Mouse (Mus musculus) liver, embryonic 12.5 days (tissue): Measurements from ENCODE around the gene Mast1. TPM values are rescaled to one million over a fixed set of nuclear protein-coding genes. Genes with fewer than 3 reads are reported as not detected.

Source experiments
- ATAC-seq: fragments of 200-750 bp; cut with Nextera tagmentation; 2 replicates; pipeline ENCODE4 v1.8.0; 2017; ENCODE audit warnings: moderate number of reproducible peaks, mild to moderate bottlenecking, moderate library complexity
- H3K27ac ChIP-seq: fragments of 300-500 bp; sonication (generic); 2 replicates; pipeline ENCODE4 v1.5.1; 2016; ENCODE audit warnings: mild to moderate bottlenecking
- H3K27me3 ChIP-seq: fragments of 300-500 bp; sonication (generic); replicated peaks from 2 replicates; pipeline ENCODE4 v1.6.1; 2016; ENCODE audit warnings: mild to moderate bottlenecking, moderate library complexity
- H3K36me3 ChIP-seq: fragments of 300-500 bp; sonication (generic); 2 replicates; pipeline ENCODE4 v1.6.1; 2016; ENCODE audit warnings: mild to moderate bottlenecking, moderate library complexity
- H3K4me1 ChIP-seq: fragments of 300-500 bp; sonication (generic); 2 replicates; pipeline ENCODE4 v1.6.1; 2016
- H3K4me2 ChIP-seq: fragments of 300-500 bp; sonication (generic); 2 replicates; pipeline ENCODE4 v1.6.1; 2016; ENCODE audit warnings: mild to moderate bottlenecking, moderate library complexity
- H3K4me3 ChIP-seq: fragments of 300-500 bp; sonication (generic); 2 replicates; pipeline ENCODE4 v1.5.1; 2016; ENCODE audit warnings: mild to moderate bottlenecking, moderate library complexity
- H3K9ac ChIP-seq: fragments of 300-500 bp; sonication (generic); 2 replicates; pipeline ENCODE4 v1.6.1; 2016; ENCODE audit warnings: mild to moderate bottlenecking, moderate library complexity
- H3K9me3 ChIP-seq: fragments of 300-500 bp; sonication (generic); replicated peaks from 2 replicates; pipeline ENCODE4 v1.6.1; 2016; ENCODE audit warnings: mild to moderate bottlenecking, moderate library complexity
- WGBS: fragments of 180-500 bp; shearing (Covaris S2); methylation state at CpG from one replicate; pipeline ENCODE4 v1.1.7; 2016; ENCODE audit not compliant: insufficient replicate concordance; 5-methylcytosine and 5-hydroxymethylcytosine counted together
- polyA plus RNA-seq: library from polyadenylated mRNA; unstranded; fragments of >200 nt; fragmentation: Nextera tagmentation; extraction: Ambion mirVana; gene quantifications from 2 replicates; pipeline ENCODE4 v1.2.1, GENCODE M21; 2016

Gene Mast1
- polyA plus RNA-seq, 1 experiment from 2014 or later: 0.18 TPM

- Histone ChIP-seq H3K9ac (peak overlapping the region; percentile 100), H3K4me3 (peak overlapping the region; percentile 97), H3K36me3 (peaks cover 46% of the 10 kb centered on the region), H3K27me3 (no peaks in the 10 kb centered on the region), H3K9me3 (no peaks in the 10 kb centered on the region), H3K4me1 (peaks cover 76% of the 10 kb centered on the region), H3K4me2 (peak overlapping the region; percentile 96), H3K27ac (peak overlapping the region; percentile 99)
- under 1% methylated on average over 67 of the region's 68 CpGs for WGBS
- ATAC-seq: peak; percentile 73
These were observed 34.1 kb downstream of the Mast1 start for GRCm38 (mm10) chr8:84902920-84903661.

GRCm38 (mm10) chr8:84902367-84902919 is 34.7 kb downstream of the Mast1 start:
- ATAC-seq: no peak
- 3% methylated on average over 24 of the region's 24 CpGs for WGBS
- peaks cover 76% of the 10 kb centered on the region for H3K4me1 ChIP-seq

GRCm38 (mm10) chr8:84901752-84902151 is 35.4 kb downstream of the Mast1 start, which contains the start of gene Klf1:
Gene Klf1, plus strand, starts transcription at chr8:84901928.
- peak within 1 kb of the TSS; percentile 97 for H3K4me3 ChIP-seq
- H3K4me1 ChIP-seq: peaks cover 71% of the 10 kb centered on the region
- peak within 1 kb of the TSS; percentile 100 for H3K9ac ChIP-seq
- H3K4me2 ChIP-seq: peak within 1 kb of the TSS; percentile 96
- H3K9me3 ChIP-seq: no peaks in the 10 kb centered on the region
- peak within 1 kb of the TSS; percentile 99 for H3K27ac ChIP-seq
- peak; percentile 79 for ATAC-seq
- H3K27me3 ChIP-seq: no peaks in the 10 kb centered on the region
- 13% methylated on average over 3 of the region's 3 CpGs for WGBS
- peaks cover 37% of the 10 kb centered on the region for H3K36me3 ChIP-seq

More at GRCm38 (mm10) chr8:84902367-84902919, 34.7 kb downstream of the Mast1 start:
- peak overlapping the region; percentile 99 for H3K27ac ChIP-seq
- no peaks in the 10 kb centered on the region for H3K9me3 ChIP-seq
- H3K36me3 ChIP-seq: peaks cover 44% of the 10 kb centered on the region
- peak overlapping the region; percentile 100 for H3K9ac ChIP-seq
- H3K27me3 ChIP-seq: no peaks in the 10 kb centered on the region
- H3K4me3 ChIP-seq: peak overlapping the region; percentile 97
- peak overlapping the region; percentile 96 for H3K4me2 ChIP-seq

GRCm38 (mm10) chr8:84901071-84901470 is 36.1 kb downstream of the Mast1 start:
- Histone ChIP-seq H3K27me3 (no peaks in the 10 kb centered on the region), H3K9ac (peak overlapping the region; percentile 100), H3K4me1 (peaks cover 68% of the 10 kb centered on the region), H3K9me3 (no peaks in the 10 kb centered on the region), H3K27ac (peak overlapping the region; percentile 99), H3K4me3 (peak overlapping the region; percentile 97), H3K36me3 (peaks cover 30% of the 10 kb centered on the region), H3K4me2 (peak overlapping the region; percentile 96)
- ATAC-seq: peak; percentile 83
- 16% methylated on average over 4 of the region's 4 CpGs for WGBS

- Histone ChIP-seq H3K27ac (no peak overlapping the region), H3K9me3 (no peaks in the 10 kb centered on the region), H3K36me3 (peaks cover 15% of the 10 kb centered on the region), H3K4me1 (peaks cover 67% of the 10 kb centered on the region), H3K27me3 (no peaks in the 10 kb centered on the region), H3K9ac (no peak overlapping the region), H3K4me3 (no peak overlapping the region), H3K4me2 (no peak overlapping the region)
- WGBS: 74% methylated on average over 5 of the region's 5 CpGs
- ATAC-seq: no peak
These were observed 41.2 kb downstream of the Mast1 start for GRCm38 (mm10) chr8:84895963-84896362.

GRCm38 (mm10) chr8:84893709-84894134 is 43.4 kb downstream of the Mast1 start, which contains the start of gene Gcdh:
Gene Gcdh, minus strand, starts transcription at chr8:84893921.
- Histone ChIP-seq H3K9me3 (no peaks in the 10 kb centered on the region), H3K4me2 (peak within 1 kb of the TSS; percentile 85), H3K9ac (peak within 1 kb of the TSS; percentile 83), H3K4me3 (peak within 1 kb of the TSS; percentile 80), H3K27me3 (no peaks in the 10 kb centered on the region), H3K4me1 (peaks cover 45% of the 10 kb centered on the region), H3K36me3 (peaks cover 34% of the 10 kb centered on the region), H3K27ac (peak within 1 kb of the TSS; percentile 82)
- ATAC-seq: peak; percentile 96
- WGBS: under 1% methylated on average over 11 of the region's 11 CpGs

- Histone ChIP-seq H3K4me3 (peak overlapping the region; percentile 80), H3K4me1 (peaks cover 40% of the 10 kb centered on the region), H3K36me3 (peaks cover 39% of the 10 kb centered on the region), H3K4me2 (peak overlapping the region; percentile 85), H3K27me3 (no peaks in the 10 kb centered on the region), H3K27ac (peak overlapping the region; percentile 82), H3K9me3 (no peaks in the 10 kb centered on the region), H3K9ac (peak overlapping the region; percentile 83)
- 12% methylated on average over 31 of the region's 31 CpGs for WGBS
- peak; percentile 6; the same call in 1 of the 2 replicates for ATAC-seq
These were observed 44.0 kb downstream of the Mast1 start for GRCm38 (mm10) chr8:84892993-84893708.

GRCm38 (mm10) chr8:84889141-84889540 is 48.0 kb downstream of the Mast1 start:
- no peak overlapping the region for H3K4me2 ChIP-seq
- peaks cover 79% of the 10 kb centered on the region for H3K36me3 ChIP-seq
- no peak overlapping the region for H3K4me3 ChIP-seq
- no peak overlapping the region for H3K9ac ChIP-seq
- H3K9me3 ChIP-seq: no peaks in the 10 kb centered on the region
- ATAC-seq: no peak
- H3K27me3 ChIP-seq: no peaks in the 10 kb centered on the region
- no peak overlapping the region for H3K27ac ChIP-seq
- 100% methylated on average over 1 of the region's 1 CpGs for WGBS
- H3K4me1 ChIP-seq: peaks cover 35% of the 10 kb centered on the region

- no peak overlapping the region for H3K27ac ChIP-seq
- H3K4me3 ChIP-seq: no peak overlapping the region
- H3K36me3 ChIP-seq: peaks cover 87% of the 10 kb centered on the region
- H3K9me3 ChIP-seq: no peaks in the 10 kb centered on the region
- H3K9ac ChIP-seq: no peak overlapping the region
- H3K4me1 ChIP-seq: peaks cover 32% of the 10 kb centered on the region
- no peak for ATAC-seq
- 80% methylated on average over 3 of the region's 3 CpGs for WGBS
- H3K4me2 ChIP-seq: no peak overlapping the region
- H3K27me3 ChIP-seq: no peaks in the 10 kb centered on the region
These were observed 48.9 kb downstream of the Mast1 start for GRCm38 (mm10) chr8:84888280-84888679.

GRCm38 (mm10) chr8:84884728-84885127 is 52.4 kb downstream of the Mast1 start:
- Histone ChIP-seq H3K4me3 (no peak overlapping the region), H3K9ac (no peak overlapping the region), H3K9me3 (no peaks in the 10 kb centered on the region), H3K4me2 (no peak overlapping the region), H3K27me3 (no peaks in the 10 kb centered on the region), H3K27ac (0 out of 2 replicates have a peak overlapping the region, but pooled peaks have one; percentile 11), H3K36me3 (peaks cover 75% of the 10 kb centered on the region), H3K4me1 (peaks cover 14% of the 10 kb centered on the region)
- ATAC-seq: no peak
- 56% methylated on average over 4 of the region's 4 CpGs for WGBS

GRCm38 (mm10) chr8:84878915-84879314 is 58.2 kb downstream of the Mast1 start:
- peak; percentile 78 for ATAC-seq

More at GRCm38 (mm10) chr8:84878915-84879314, 58.2 kb downstream of the Mast1 start:
- H3K4me2 ChIP-seq: no peak overlapping the region
- WGBS: 73% methylated on average over 1 of the region's 1 CpGs
- no peak overlapping the region for H3K4me3 ChIP-seq
- no peaks in the 10 kb centered on the region for H3K27me3 ChIP-seq
- no peak overlapping the region for H3K9ac ChIP-seq
- peaks cover 38% of the 10 kb centered on the region for H3K4me1 ChIP-seq
- peaks cover 32% of the 10 kb centered on the region for H3K36me3 ChIP-seq
- H3K9me3 ChIP-seq: no peaks in the 10 kb centered on the region
- H3K27ac ChIP-seq: peak overlapping the region; percentile 50; the same call in 1 of the 2 replicates
